Mouse (Mus musculus) layer of hippocampus, adult 18-20 months (tissue): ENCODE data around the gene Ghrl. TPM values are rescaled to one million over a fixed set of nuclear protein-coding genes. Genes with fewer than 3 reads are reported as not detected.
"Not testable (repeated sequence)": the region's sequence is repeated elsewhere in the genome, so short reads cannot be mapped to it uniquely, and the experiment has no call there.

Source experiments
- DNase-seq, 2 experiments: peaks; one replicate each; pipeline ENCODE4 v3.0.0; 2022; ENCODE audit warnings: low spot score in 2 of 2
- total RNA-seq, 2 experiments: library from RNA; stranded (reverse); gene quantifications; 2 replicates each; pipeline ENCODE4 v1.2.3; 2021

Gene Ghrl
- total RNA-seq, 2 experiments from 2014 or later = not detected

- peak; percentile 97 to 98 for DNase-seq
These were observed 23.0 kb downstream of the Ghrl start, which contains the start of gene Tatdn2 for GRCm38 (mm10) chr6:113696582-113697221. TSS of gene Tatdn2 (plus strand) at chr6:113697050.

- DNase-seq = no peak
These were observed 23.8 kb downstream of the Ghrl start for GRCm38 (mm10) chr6:113695766-113696355.

GRCm38 (mm10) chr6:113695203-113695602 is 24.5 kb downstream of the Ghrl start:
- DNase-seq = no peak

GRCm38 (mm10) chr6:113693377-113693776 is 26.3 kb downstream of the Ghrl start:
- no peak for DNase-seq

- DNase-seq = no peak
These were observed 27.0 kb downstream of the Ghrl start for GRCm38 (mm10) chr6:113692661-113693133.

- no peak for DNase-seq
These were observed 28.6 kb downstream of the Ghrl start for GRCm38 (mm10) chr6:113691084-113691462.

- DNase-seq = no peak
These were observed 29.1 kb downstream of the Ghrl start for GRCm38 (mm10) chr6:113690400-113691083.

- no peak for DNase-seq
These were observed 29.7 kb downstream of the Ghrl start for GRCm38 (mm10) chr6:113690008-113690399.

- DNase-seq = no peak
These were observed 33.0 kb downstream of the Ghrl start for GRCm38 (mm10) chr6:113686551-113687125.

GRCm38 (mm10) chr6:113683081-113683825 is 36.4 kb downstream of the Ghrl start:
- no peak for DNase-seq

- peak; percentile 46 to 88 for DNase-seq
These were observed 38.4 kb downstream of the Ghrl start for GRCm38 (mm10) chr6:113681271-113681670.

- no peak for DNase-seq
These were observed 39.6 kb downstream of the Ghrl start for GRCm38 (mm10) chr6:113679993-113680566.

- DNase-seq = peak in 1 of 2 experiments; percentile 30
These were observed 41.3 kb downstream of the Ghrl start for GRCm38 (mm10) chr6:113678246-113679012.

- DNase-seq = no peak
These were observed 42.5 kb downstream of the Ghrl start for GRCm38 (mm10) chr6:113677070-113677734.

- no peak for DNase-seq
These were observed 43.7 kb downstream of the Ghrl start for GRCm38 (mm10) chr6:113675991-113676390.

- no peak for DNase-seq
These were observed 44.4 kb downstream of the Ghrl start for GRCm38 (mm10) chr6:113675234-113675633.

- DNase-seq = no peak
These were observed 46.7 kb downstream of the Ghrl start for GRCm38 (mm10) chr6:113672989-113673388.

GRCm38 (mm10) chr6:113672029-113672428 is 47.7 kb downstream of the Ghrl start:
- not testable (repeated sequence) for DNase-seq

GRCm38 (mm10) chr6:113669821-113670220 is 49.9 kb downstream of the Ghrl start:
- DNase-seq = no peak
